Mouse (Mus musculus) hindbrain, embryonic 16.5 days (tissue): ENCODE results near the gene Impg2. TPM values are rescaled to one million over a fixed set of nuclear protein-coding genes. Genes with fewer than 3 reads are reported as not detected.

Source experiments
- ATAC-seq: fragments of 200-750 bp; cut with Nextera tagmentation; 2 replicates; pipeline ENCODE4 v1.8.0; 2017; ENCODE audit warnings: moderate TSS enrichment, moderate library complexity
- H3K27ac ChIP-seq: fragments of 300-500 bp; sonication (generic); 2 replicates; pipeline ENCODE4 v1.5.1; 2014; ENCODE audit warnings: low read depth, mild to moderate bottlenecking, control low read depth, low read length, moderate library complexity
- H3K27me3 ChIP-seq: fragments of 300-500 bp; sonication (generic); replicated peaks from 2 replicates; pipeline ENCODE4 v1.6.1; 2014; ENCODE audit warnings: low read length; ENCODE audit not compliant: control insufficient read depth, insufficient read depth
- H3K36me3 ChIP-seq: fragments of 300-500 bp; sonication (generic); 2 replicates; pipeline ENCODE4 v1.6.1; 2014; ENCODE audit warnings: mild to moderate bottlenecking, low read length, moderate library complexity, mixed read lengths; ENCODE audit not compliant: control insufficient read depth, insufficient read depth
- H3K4me1 ChIP-seq: fragments of 300-500 bp; sonication (generic); 2 replicates; pipeline ENCODE4 v1.6.1; 2014; ENCODE audit warnings: low read depth, low read length; ENCODE audit not compliant: control insufficient read depth, insufficient read depth
- H3K4me2 ChIP-seq: fragments of 300-500 bp; sonication (generic); 2 replicates; pipeline ENCODE4 v1.6.1; 2014; ENCODE audit warnings: mild to moderate bottlenecking, low read length, control low read depth, moderate library complexity
- H3K4me3 ChIP-seq: fragments of 300-500 bp; sonication (generic); 2 replicates; pipeline ENCODE4 v1.5.1; 2014; ENCODE audit warnings: mild to moderate bottlenecking, low read length, control low read depth, moderate library complexity
- H3K9ac ChIP-seq: fragments of 300-500 bp; sonication (generic); 2 replicates; pipeline ENCODE4 v1.6.1; 2014; ENCODE audit warnings: low read depth, mild to moderate bottlenecking, control low read depth, low read length, moderate library complexity
- H3K9me3 ChIP-seq: fragments of 300-500 bp; sonication (generic); 2 replicates; pipeline ENCODE4 v1.6.1; 2014; ENCODE audit warnings: mild to moderate bottlenecking, low read length, moderate library complexity; ENCODE audit not compliant: control insufficient read depth
- WGBS: fragments of 180-500 bp; shearing (Covaris S2); extraction: QIAGEN DNeasy Blood & Tissue Kit; methylation state at CpG from one replicate; pipeline ENCODE4 v1.1.7; 2014; 5-methylcytosine and 5-hydroxymethylcytosine counted together
- polyA plus RNA-seq: library from polyadenylated mRNA; unstranded; fragments of >200 nt; fragmentation: Nextera tagmentation; extraction: Ambion mirVana; gene quantifications from 2 replicates; pipeline ENCODE4 v1.2.1, GENCODE M21; 2015

The Impg2 gene
- polyA plus RNA-seq, 1 experiment from 2014 or later: 0.14 TPM

- H3K27ac ChIP-seq: no peak overlapping the region
- H3K9ac ChIP-seq: no peak overlapping the region
- no peak for ATAC-seq
- no peaks in the 10 kb centered on the region for H3K36me3 ChIP-seq
- no peaks in the 10 kb centered on the region for H3K27me3 ChIP-seq
- no peak overlapping the region for H3K4me2 ChIP-seq
- H3K4me1 ChIP-seq: no peaks in the 10 kb centered on the region
- WGBS: 100% methylated on average over 2 of the region's 2 CpGs
- no peak overlapping the region for H3K4me3 ChIP-seq
- no peaks in the 10 kb centered on the region for H3K9me3 ChIP-seq
Measured at GRCm38 (mm10) chr16:56286977-56287376, 82.9 kb downstream of the Impg2 start.

DNA sequence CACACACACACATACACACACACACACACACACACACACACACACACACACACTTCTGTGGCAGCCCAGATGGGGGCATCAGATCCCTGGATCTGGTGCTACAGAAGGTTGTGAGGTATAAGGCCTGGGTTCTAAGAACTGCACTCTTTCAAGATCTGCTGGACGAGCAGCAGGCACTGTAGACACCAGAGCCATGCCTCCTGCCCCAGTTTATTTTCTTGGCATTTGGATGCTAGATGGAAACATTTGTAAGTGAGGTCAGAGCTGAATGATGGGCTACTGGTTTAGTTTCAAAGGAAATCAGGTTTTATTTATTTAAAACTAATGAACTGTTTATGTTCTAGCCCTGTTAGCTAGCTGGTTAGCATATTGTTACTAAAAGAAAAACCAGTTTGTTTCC is 90.8 kb downstream of the Impg2 start:
- H3K9ac ChIP-seq: no peak overlapping the region
- no peak overlapping the region for H3K4me2 ChIP-seq
- H3K9me3 ChIP-seq: no peaks in the 10 kb centered on the region
- no peak for ATAC-seq
- no peaks in the 10 kb centered on the region for H3K36me3 ChIP-seq
- H3K4me1 ChIP-seq: no peaks in the 10 kb centered on the region
- no peak overlapping the region for H3K27ac ChIP-seq
- no peak overlapping the region for H3K4me3 ChIP-seq
- H3K27me3 ChIP-seq: no peaks in the 10 kb centered on the region
- WGBS: 59% methylated on average over 1 of the region's 1 CpGs

DNA sequence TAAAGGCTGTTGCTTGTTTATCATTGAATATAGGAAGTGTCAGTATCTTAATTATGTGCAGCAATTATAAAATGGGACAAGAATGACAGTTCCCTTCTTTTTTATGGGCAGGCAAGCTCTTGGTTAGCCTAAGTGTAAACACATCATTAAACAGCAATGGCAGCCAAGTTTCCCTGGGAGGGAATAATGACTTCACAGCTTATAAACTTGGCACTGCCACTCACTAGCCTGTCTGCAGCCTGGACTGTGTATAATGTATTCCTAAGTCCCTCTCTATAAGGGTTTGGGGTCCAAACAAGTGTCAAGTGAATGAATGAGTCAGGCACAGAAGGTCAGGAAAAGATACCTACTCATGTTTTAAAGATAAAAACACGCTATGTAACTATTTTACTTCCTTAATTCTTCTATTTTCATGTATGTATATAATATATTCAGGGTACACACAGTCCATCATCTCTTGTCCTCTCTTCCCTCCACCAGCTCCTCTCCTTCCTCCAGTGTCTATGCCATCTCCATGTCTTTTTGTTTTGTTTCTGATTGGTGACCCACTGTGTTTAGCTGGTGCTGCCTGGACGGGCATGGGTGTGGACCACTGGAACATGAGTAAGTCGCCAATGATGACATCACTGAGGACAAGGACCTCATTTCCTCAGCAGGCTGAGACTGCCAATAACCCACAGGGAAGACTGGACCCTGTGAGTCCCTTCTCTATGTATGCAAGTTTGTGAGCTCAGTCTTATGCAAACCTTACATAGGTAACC is 92.0 kb downstream of the Impg2 start:
- no peaks in the 10 kb centered on the region for H3K4me1 ChIP-seq
- no peaks in the 10 kb centered on the region for H3K36me3 ChIP-seq
- no peaks in the 10 kb centered on the region for H3K9me3 ChIP-seq
- no peak overlapping the region for H3K4me2 ChIP-seq
- no peak overlapping the region for H3K9ac ChIP-seq
- ATAC-seq: peak; percentile 94
- H3K4me3 ChIP-seq: no peak overlapping the region
- H3K27ac ChIP-seq: no peak overlapping the region
- WGBS: 74% methylated on average over 3 of the region's 3 CpGs
- no peaks in the 10 kb centered on the region for H3K27me3 ChIP-seq

GRCm38 (mm10) chr16:56298248-56298647 is 94.1 kb downstream of the Impg2 start:
- Histone ChIP-seq H3K4me1 (no peaks in the 10 kb centered on the region), H3K4me2 (no peak overlapping the region), H3K27ac (no peak overlapping the region), H3K36me3 (no peaks in the 10 kb centered on the region), H3K4me3 (no peak overlapping the region), H3K9me3 (no peaks in the 10 kb centered on the region), H3K27me3 (no peaks in the 10 kb centered on the region), H3K9ac (no peak overlapping the region)
- 89% methylated on average over 6 of the region's 6 CpGs for WGBS
- no peak for ATAC-seq

- Histone ChIP-seq H3K9ac (no peak overlapping the region), H3K27me3 (no peaks in the 10 kb centered on the region), H3K36me3 (no peaks in the 10 kb centered on the region), H3K9me3 (no peaks in the 10 kb centered on the region), H3K4me1 (no peaks in the 10 kb centered on the region), H3K27ac (no peak overlapping the region), H3K4me2 (no peak overlapping the region), H3K4me3 (no peak overlapping the region)
- ATAC-seq: no peak
- WGBS: 84% methylated on average over 2 of the region's 2 CpGs
Measured at GRCm38 (mm10) chr16:56298836-56299235, 94.7 kb downstream of the Impg2 start.

- Histone ChIP-seq H3K27ac (no peak overlapping the region), H3K36me3 (no peaks in the 10 kb centered on the region), H3K4me3 (no peak overlapping the region), H3K9me3 (no peaks in the 10 kb centered on the region), H3K4me2 (no peak overlapping the region), H3K27me3 (no peaks in the 10 kb centered on the region), H3K9ac (no peak overlapping the region), H3K4me1 (no peaks in the 10 kb centered on the region)
- 87% methylated on average over 4 of the region's 4 CpGs for WGBS
- no peak for ATAC-seq
Measured at GRCm38 (mm10) chr16:56302996-56303395, 98.9 kb downstream of the Impg2 start.

DNA sequence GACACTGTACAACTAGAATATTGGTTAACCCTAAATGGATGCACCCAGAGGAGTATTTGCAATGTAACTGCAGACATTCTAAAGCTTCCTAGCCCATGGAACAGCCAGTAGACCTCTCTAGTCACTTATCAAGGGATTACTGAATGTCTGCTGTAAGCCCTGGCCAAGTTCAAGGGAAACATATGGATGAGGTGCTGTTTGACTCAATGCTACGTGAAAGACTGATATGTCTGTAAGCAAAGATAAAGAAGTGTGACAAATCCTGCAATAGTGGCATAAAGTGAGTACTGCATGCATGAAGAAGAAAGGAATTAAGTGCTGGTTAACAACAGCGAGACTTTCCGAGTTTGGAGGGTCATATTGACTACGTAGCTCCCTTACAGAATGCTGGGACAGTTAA is 100.1 kb downstream of the Impg2 start:
- WGBS: 79% methylated on average over 4 of the region's 4 CpGs
- H3K9ac ChIP-seq: no peak overlapping the region
- H3K4me2 ChIP-seq: no peak overlapping the region
- ATAC-seq: no peak
- no peaks in the 10 kb centered on the region for H3K36me3 ChIP-seq
- H3K4me3 ChIP-seq: no peak overlapping the region
- no peaks in the 10 kb centered on the region for H3K9me3 ChIP-seq
- no peaks in the 10 kb centered on the region for H3K4me1 ChIP-seq
- no peak overlapping the region for H3K27ac ChIP-seq
- H3K27me3 ChIP-seq: no peaks in the 10 kb centered on the region

- no peak overlapping the region for H3K9ac ChIP-seq
- 75% methylated on average over 4 of the region's 4 CpGs for WGBS
Measured at GRCm38 (mm10) chr16:56307575-56307974, 103.5 kb downstream of the Impg2 start.

DNA sequence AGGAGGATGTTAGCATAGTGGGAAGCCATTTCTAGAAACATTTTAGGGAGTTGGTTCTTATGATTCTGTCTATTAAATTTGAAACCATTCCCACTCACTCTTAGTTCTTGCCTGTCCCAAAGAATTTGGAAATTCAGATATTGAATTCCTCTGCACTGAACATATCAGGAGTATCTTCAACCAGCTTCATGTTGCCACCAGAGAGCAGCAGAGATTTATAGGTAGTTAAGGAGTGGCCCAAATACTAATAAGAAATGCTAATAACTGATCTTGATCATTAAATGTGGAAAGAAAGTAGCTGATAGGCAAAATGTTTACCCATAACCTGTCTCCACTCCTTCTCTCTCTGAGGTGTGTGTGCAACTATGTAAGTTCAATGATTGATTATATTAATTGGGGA is 107.2 kb downstream of the Impg2 start:
- Histone ChIP-seq H3K4me3 (no peak overlapping the region), H3K4me2 (no peak overlapping the region), H3K27ac (no peak overlapping the region), H3K4me1 (no peaks in the 10 kb centered on the region), H3K36me3 (no peaks in the 10 kb centered on the region), H3K9me3 (no peaks in the 10 kb centered on the region), H3K9ac (no peak overlapping the region), H3K27me3 (no peaks in the 10 kb centered on the region)
- ATAC-seq: 0 out of 2 replicates have a peak, but pooled peaks have one; percentile 37

More at GRCm38 (mm10) chr16:56307575-56307974, 103.5 kb downstream of the Impg2 start:
- no peak overlapping the region for H3K4me2 ChIP-seq
- ATAC-seq: no peak
- no peaks in the 10 kb centered on the region for H3K9me3 ChIP-seq
- no peaks in the 10 kb centered on the region for H3K4me1 ChIP-seq
- no peak overlapping the region for H3K4me3 ChIP-seq
- H3K27me3 ChIP-seq: no peaks in the 10 kb centered on the region
- H3K36me3 ChIP-seq: no peaks in the 10 kb centered on the region
- H3K27ac ChIP-seq: no peak overlapping the region
